Mouse (Mus musculus): ENCODE data around the gene Ifnar1.

DNA sequence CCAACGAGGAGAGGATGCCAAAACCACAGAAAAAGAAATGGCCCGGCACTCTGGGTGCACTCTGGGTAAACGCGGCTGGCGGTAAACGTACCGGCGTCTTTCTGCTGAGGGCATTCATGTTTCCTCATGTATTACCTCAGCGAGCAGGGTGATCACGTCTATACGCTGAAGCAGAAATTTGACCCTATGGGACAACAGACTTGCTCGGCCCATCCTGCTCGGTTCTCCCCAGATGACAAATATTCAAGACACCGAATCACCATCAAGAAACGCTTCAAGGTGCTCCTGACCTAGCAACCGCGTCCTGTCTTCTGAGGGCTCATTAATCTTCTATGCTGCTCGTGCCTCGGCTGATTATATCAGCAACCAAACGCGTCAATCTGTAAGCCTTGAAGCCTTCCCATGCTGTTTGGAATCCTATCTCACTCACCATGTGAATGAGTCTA, 26.7 kb upstream of the Ifnar1 start:
- TF ChIP-seq POLR2A (IDR thresholded peaks at IDR 0.05; ENCODE audit: insufficient read depth, low read length): no peak
- TF ChIP-seq CTCF (IDR thresholded peaks at IDR 0.05; ENCODE audit: low read depth, low read length): no peak
- TF ChIP-seq EP300 (IDR thresholded peaks at IDR 0.05; ENCODE audit: insufficient read depth, low read depth, low read length): no peak
